Comparison of ENCODE assay signal across 8 mouse cellular contexts in genomic region chr17:83732801-83733200, GRCm38 (mm10). TPM values are rescaled to one million over a fixed set of nuclear protein-coding genes. Genes with fewer than 3 reads are reported as not detected.
DNase-seq lines count a peak whose midpoint lies in the region; ATAC-seq and TF ChIP-seq lines count a peak whose summit lies in the region.

No protein-coding gene starts in this region.

- 46% methylated on average over 5 of the region's 5 CpGs for WGBS in forebrain, embryonic 11.5 days
- 33% methylated on average over 5 of the region's 5 CpGs for WGBS in forebrain, embryonic 15.5 days
- 38% methylated on average over 5 of the region's 5 CpGs for WGBS in lung, postnatal 0 days

- no peak for TF ChIP-seq EP300 in lung, postnatal 0 days (IDR thresholded peaks at IDR 0.05)

- H3K36me3 ChIP-seq in forebrain, embryonic 11.5 days (ENCODE audit: control insufficient read depth, insufficient read depth, low read length) = no peaks in the 10 kb centered on the region
- H3K36me3 ChIP-seq in forebrain, embryonic 15.5 days = no peaks in the 10 kb centered on the region
- no peaks in the 10 kb centered on the region for H3K36me3 ChIP-seq in lung, postnatal 0 days (ENCODE audit: insufficient read depth, low read length)

- no peak overlapping the region for H3K27ac ChIP-seq in forebrain, embryonic 11.5 days (ENCODE audit: low read depth, low read length)
- H3K27ac ChIP-seq in forebrain, embryonic 15.5 days (replicated peaks) = no peak overlapping the region
- H3K27ac ChIP-seq in lung, postnatal 0 days (ENCODE audit: low read length) = no peak overlapping the region

- peak; percentile 86 for TF ChIP-seq CTCF in lung, postnatal 0 days (IDR thresholded peaks at IDR 0.05)

- no peak overlapping the region for H3K4me3 ChIP-seq in forebrain, embryonic 11.5 days (ENCODE audit: low read depth, low read length)
- no peak overlapping the region for H3K4me3 ChIP-seq in forebrain, embryonic 15.5 days
- H3K4me3 ChIP-seq in lung, postnatal 0 days (ENCODE audit: low read depth, low read length) = no peak overlapping the region

- no peak overlapping the region for H3K4me2 ChIP-seq in forebrain, embryonic 11.5 days (ENCODE audit: low read depth, low read length, severe bottlenecking)
- no peak overlapping the region for H3K4me2 ChIP-seq in forebrain, embryonic 15.5 days (replicated peaks)
- H3K4me2 ChIP-seq in lung, postnatal 0 days (replicated peaks; ENCODE audit: low read depth, low read length) = no peak overlapping the region

- no peaks in the 10 kb centered on the region for H3K9me3 ChIP-seq in forebrain, embryonic 11.5 days (ENCODE audit: control insufficient read depth, low read length)
- no peaks in the 10 kb centered on the region for H3K9me3 ChIP-seq in forebrain, embryonic 15.5 days
- H3K9me3 ChIP-seq in lung, postnatal 0 days (ENCODE audit: low read length) = no peaks in the 10 kb centered on the region

- 0 out of 2 replicates have a peak, but pooled peaks have one; percentile 42 for ATAC-seq in forebrain, embryonic 11.5 days (replicated peaks; ENCODE audit: low FRiP score)
- no peak for ATAC-seq in forebrain, embryonic 15.5 days (replicated peaks)
- ATAC-seq in lung, postnatal 0 days = peak; percentile 47; the same call in 1 of the 2 replicates

- H3K27me3 ChIP-seq in forebrain, embryonic 11.5 days (ENCODE audit: control insufficient read depth, insufficient read depth, low read length) = no peaks in the 10 kb centered on the region
- H3K27me3 ChIP-seq in forebrain, embryonic 15.5 days = no peaks in the 10 kb centered on the region
- no peaks in the 10 kb centered on the region for H3K27me3 ChIP-seq in lung, postnatal 0 days (replicated peaks; ENCODE audit: insufficient read depth, low read length)

- DNase-seq in forebrain, embryonic 11.5 days (ENCODE audit: low spot score) = peak; percentile 85
- DNase-seq in 3T3-L1 (ENCODE audit: low read depth, low spot score) = peak; percentile 73
- DNase-seq in adrenal gland, postnatal 10 days = peak; percentile 83
- DNase-seq in embryo, embryonic 11 days = peak; percentile 42
- peak; percentile 92 for DNase-seq in induced T-regulatory cell, adult 2 months (ENCODE audit: low read depth)
- DNase-seq in lung, postnatal 0 days (ENCODE audit: low spot score) = peak; percentile 54
- DNase-seq in spleen, postnatal 36 days (ENCODE audit: low spot score in 2 of 2) = peak; percentile 72 to 83

- H3K4me1 ChIP-seq in forebrain, embryonic 11.5 days (replicated peaks; ENCODE audit: control insufficient read depth, insufficient read depth, low read length) = no peaks in the 10 kb centered on the region
- no peaks in the 10 kb centered on the region for H3K4me1 ChIP-seq in forebrain, embryonic 15.5 days
- H3K4me1 ChIP-seq in lung, postnatal 0 days (ENCODE audit: insufficient read depth, low read depth, low read length) = no peaks in the 10 kb centered on the region

- H3K9ac ChIP-seq in forebrain, embryonic 11.5 days (ENCODE audit: low read length) = no peak overlapping the region
- no peak overlapping the region for H3K9ac ChIP-seq in forebrain, embryonic 15.5 days (replicated peaks)
- H3K9ac ChIP-seq in lung, postnatal 0 days (replicated peaks; ENCODE audit: low read depth) = no peak overlapping the region

RNA-seq across cellular contexts. Expression of gene Mta3, which starts 26.8 kb away (rescaled TPM):
- 32.9 and 38.4 TPM in 2 replicates for polyA plus RNA-seq in forebrain, embryonic 11.5 days (2014; fragmentation: Nextera tagmentation; extraction: Ambion mirVana)
- polyA plus RNA-seq in forebrain, embryonic 15.5 days (2015; fragmentation: Nextera tagmentation; extraction: Ambion mirVana) = 37.9 and 39.7 TPM in 2 replicates
- 10 to 100 TPM; 60.9 to 70.6 TPM for total RNA-seq in adrenal gland, postnatal 10 days (2021)
- 32.0 and 40.0 TPM in 2 replicates for polyA plus RNA-seq in lung, postnatal 0 days (2015; fragmentation: Nextera tagmentation; extraction: Ambion mirVana)

Comparison
In these comparisons a context has a peak if more than half of its experiments do, and no peak if none do; other contexts are left out.
1. DNase-seq: peak in every context shown above with its lines; median percentile 92 in induced T-regulatory cell, adult 2 months; 85 in forebrain, embryonic 11.5 days; 83 in adrenal gland, postnatal 10 days; 78 in spleen, postnatal 36 days; 73 in 3T3-L1; 54 in lung, postnatal 0 days; 42 in embryo, embryonic 11 days.